Mouse (Mus musculus): ENCODE measurements at regions not wholly inside any gene's neighbourhood (a gene's known extent, or its start where the extent isn't known, plus 50 kb on each side); places are given as distances from the start of the nearest gene placed in this dataset.

GRCm38 (mm10) chr13:38281712-38282111, 63.2 kb upstream of the Bmp6 start:
- peak in 1 of 2 experiments; percentile 27 for DNase-seq

DNA sequence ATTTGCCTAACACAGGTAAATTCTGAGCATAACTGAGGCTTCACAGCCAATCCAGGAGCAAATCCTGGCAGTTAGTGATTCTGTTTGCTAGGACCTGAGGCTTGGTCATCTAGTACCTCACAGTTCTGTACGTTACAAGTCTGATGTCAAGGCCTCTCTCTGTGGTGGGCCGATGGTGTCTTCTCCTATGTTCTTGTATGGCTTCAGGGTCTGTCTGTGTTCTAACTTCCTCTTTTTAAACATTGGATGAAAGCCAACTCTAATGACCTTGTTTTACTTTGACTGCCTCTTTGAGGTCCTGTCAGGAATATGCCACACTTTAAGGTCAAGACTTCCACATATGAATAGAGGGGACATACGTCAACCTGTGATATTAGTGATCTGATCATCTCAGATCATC, 56.9 kb upstream of the Bmp6 start:
- DNase-seq: no peak

DNA sequence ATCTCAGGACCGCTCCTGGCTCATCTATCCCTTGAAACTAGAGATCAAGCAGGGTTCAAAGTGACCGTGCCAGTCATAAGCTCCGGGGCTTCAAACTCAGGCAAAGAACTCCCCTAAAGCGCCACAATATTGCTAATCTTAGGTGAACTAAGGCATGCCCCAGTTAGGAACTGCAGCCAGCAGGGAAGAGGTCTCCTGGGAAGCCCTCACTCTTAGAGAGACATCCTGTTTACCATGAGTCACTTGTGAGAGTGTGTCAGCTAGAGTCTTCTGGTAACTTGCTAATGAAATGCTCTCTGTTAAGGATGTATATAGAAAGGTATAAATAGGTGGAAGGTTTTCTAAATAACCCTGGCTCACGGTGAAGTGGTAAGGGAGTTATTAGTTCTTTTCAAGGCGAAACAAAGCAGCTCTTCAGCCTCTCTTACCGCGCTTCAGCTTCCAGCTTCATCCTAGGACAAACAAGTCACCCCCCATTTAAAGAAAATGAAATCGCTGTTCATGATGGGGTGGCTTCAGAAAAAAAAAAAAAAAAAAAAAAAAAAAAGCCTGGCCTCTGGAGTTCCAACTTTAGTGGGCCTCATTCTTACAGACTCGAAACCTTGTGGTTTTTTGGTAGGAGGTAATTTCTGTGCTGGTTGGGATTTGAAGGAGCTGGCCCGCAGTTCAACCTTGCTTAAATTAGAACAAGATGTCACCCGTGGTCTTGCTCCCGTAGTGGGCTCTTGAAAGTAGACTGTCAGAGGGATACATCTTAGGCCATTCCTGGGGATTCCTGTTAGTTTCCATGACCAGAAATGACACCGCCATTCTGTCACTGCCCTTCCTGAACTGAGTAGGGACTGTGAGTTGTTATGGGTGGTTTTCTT, 56.1 kb upstream of the Bmp6 start:
- no peak for DNase-seq

DNA sequence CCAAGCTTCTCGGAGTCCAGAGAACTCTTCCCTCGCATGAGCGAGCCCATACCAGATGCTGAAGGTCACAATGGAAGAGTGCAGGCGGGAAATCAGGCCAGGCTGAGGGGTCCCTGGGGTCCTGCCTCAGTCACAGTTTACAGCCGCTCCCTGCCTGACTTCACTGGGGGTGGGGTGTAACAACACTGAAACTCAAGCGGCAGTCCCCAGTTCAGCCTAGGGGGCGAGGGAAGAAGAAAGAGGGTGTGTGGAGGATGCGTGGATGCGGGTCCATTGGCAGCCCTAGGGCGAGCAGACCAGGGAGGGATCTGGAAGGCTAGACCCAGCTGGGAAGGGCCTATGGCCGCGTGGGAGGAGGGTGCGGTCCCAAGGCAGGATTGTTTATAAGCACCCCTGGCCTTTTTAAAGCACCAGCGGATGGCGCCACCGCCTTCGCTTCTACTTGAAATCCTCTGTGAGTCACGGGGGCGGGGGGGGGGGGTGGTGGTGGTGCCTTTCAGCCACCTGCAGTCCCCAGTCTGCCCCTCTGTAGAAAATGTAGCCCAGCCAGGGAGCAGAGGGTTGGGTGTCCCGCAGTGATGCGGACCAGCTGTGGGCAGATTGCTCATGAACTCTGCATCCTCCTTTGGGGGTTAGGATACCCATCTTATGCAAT, 54.5 kb upstream of the Bmp6 start:
- DNase-seq: peak; percentile 13 to 36

GRCm38 (mm10) chr13:38291487-38291886, 53.4 kb upstream of the Bmp6 start:
- DNase-seq: no peak

All from lung, adult 18-20 months (tissue).